Mouse (Mus musculus): Measurements from ENCODE around the gene Tubg1.

DNA sequence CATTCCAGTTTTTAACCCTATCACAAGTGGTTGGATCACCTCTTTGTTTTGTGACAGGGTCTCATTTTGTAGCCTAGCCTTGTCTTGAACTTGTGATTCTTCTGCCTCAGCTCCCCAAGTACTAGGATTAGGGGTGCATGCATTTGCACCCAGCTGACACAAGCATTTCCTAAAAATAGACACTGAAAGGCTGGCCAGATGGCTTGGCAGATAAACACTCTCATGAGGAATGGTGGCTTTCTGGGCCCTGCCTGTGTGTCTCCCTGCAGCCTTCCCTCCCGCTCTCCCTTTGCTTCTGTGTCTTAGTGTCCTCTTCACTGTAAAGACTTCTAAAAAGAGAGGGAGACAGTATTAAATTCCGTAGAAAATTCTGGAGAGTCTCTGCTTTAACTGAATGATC lies 11.4 kb downstream of the Tubg1 start:
- TF ChIP-seq CTCF (IDR thresholded peaks at IDR 0.05; ENCODE audit: low read depth, low read length) (no peak), POLR2A (IDR thresholded peaks at IDR 0.05; ENCODE audit: borderline replicate concordance, low read depth, low read length) (no peak)
